Mouse (Mus musculus) ES-E14 (cell line): ENCODE results near the gene Gm21976.

ENCODE experiments used
- CHD2 ChIP-seq: IDR thresholded peaks from 2 replicates; pipeline ENCODE4 v1.6.1; 2014; ENCODE audit warnings: mild to moderate bottlenecking, low read depth, low read length, inconsistent platforms
- HCFC1 ChIP-seq: IDR thresholded peaks from 2 replicates; pipeline ENCODE4 v1.6.1; 2012; ENCODE audit warnings: low read length, inconsistent platforms, borderline replicate concordance; ENCODE audit not compliant: insufficient read depth
- MAFK ChIP-seq: IDR thresholded peaks from 2 replicates; pipeline ENCODE4 v1.6.1; 2014; ENCODE audit warnings: mild to moderate bottlenecking, low read depth, low read length, inconsistent platforms; ENCODE audit not compliant: insufficient read depth
- ZC3H11A ChIP-seq: IDR thresholded peaks from 2 replicates; pipeline ENCODE4 v1.6.1; 2012; ENCODE audit warnings: low read depth, mild to moderate bottlenecking, inconsistent platforms, low read length, borderline replicate concordance
- ZNF384 ChIP-seq: IDR thresholded peaks from 2 replicates; pipeline ENCODE4 v1.6.1; 2012; ENCODE audit warnings: low read depth, low read length, inconsistent platforms

- TF ChIP-seq MAFK (no peak), CHD2 (no peak), ZNF384 (no peak), HCFC1 (no peak), ZC3H11A (no peak)
Observed at GRCm38 (mm10) chr13:98279686-98280085, at the start of gene Gm21976.
